Mouse (Mus musculus): ENCODE data around the gene Dars2. TPM values are rescaled to one million over a fixed set of nuclear protein-coding genes. Genes with fewer than 3 reads are reported as not detected.

The Dars2 gene
- 25.0 and 26.2 TPM in 2 replicates for polyA plus RNA-seq (2012; rRNA removed)

DNA sequence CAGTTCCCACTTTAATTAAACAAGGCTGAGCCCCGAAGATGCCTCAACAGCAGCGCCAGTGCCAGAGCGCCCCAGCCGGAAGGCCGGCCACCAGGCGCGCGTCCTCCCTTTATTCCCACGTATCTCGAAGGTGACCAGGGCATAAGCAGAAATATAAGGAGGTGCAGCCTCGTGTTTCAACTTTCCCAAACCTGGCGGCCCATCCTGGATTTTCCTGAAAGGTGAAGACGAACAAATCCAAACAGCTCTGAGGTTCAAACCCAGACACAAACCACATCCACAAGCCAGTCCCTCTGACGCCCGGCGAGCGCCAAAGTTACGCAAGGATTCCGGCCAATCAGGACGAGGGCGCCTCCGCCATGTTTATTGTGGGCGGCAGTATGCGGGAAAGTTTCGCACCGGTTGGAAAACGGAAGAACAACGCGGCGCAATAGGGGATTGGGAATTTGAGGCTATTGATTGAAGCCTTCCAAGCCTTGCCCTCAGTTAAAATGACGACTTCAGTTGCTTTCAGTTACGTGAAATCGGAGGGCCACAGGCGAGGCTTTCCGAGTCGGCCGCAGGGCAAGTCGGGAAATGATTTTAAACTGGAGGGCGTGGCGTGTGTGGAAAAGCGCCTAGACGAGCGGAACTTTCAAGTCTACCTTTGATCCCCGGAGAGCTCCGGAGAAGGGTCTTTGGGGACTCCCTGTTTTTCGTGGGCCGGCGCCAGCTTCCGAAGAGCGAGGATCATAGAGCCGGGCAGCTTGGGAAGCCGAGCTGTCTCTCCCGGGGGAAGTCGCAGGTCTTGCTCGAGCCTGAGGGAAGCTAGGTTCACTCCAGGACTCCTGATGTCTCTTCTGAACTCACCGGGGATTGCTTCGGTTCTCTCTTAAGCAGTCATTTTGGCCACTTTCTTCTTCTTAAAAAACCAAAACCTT, at the start of gene Dars2, which contains the start of gene Cenpl:
Gene Dars2, minus strand, starts transcription at position 307 of the 920 bp plus-strand sequence.
Gene Cenpl, plus strand, starts transcription at position 362 of the 920 bp plus-strand sequence.
- H3K4me1 ChIP-seq (ENCODE audit: control insufficient read depth, insufficient read depth, low read length), result peaks cover 1% of the 10 kb centered on the region; the same call in 1 of the 2 replicates
- peak within 1 kb of the TSS; percentile 25; the same call in 1 of the 2 replicates for H3K27ac ChIP-seq (ENCODE audit: insufficient read depth, low read length)
- TF ChIP-seq POLR2A (IDR thresholded peaks at IDR 0.05; ENCODE audit: extremely low read depth, insufficient read depth, low read length) (peak; percentile 80; the same call in 1 of the 2 replicates), CTCF (IDR thresholded peaks at IDR 0.05; ENCODE audit: extremely low read depth, insufficient read depth, low read length) (no peak)

DNA sequence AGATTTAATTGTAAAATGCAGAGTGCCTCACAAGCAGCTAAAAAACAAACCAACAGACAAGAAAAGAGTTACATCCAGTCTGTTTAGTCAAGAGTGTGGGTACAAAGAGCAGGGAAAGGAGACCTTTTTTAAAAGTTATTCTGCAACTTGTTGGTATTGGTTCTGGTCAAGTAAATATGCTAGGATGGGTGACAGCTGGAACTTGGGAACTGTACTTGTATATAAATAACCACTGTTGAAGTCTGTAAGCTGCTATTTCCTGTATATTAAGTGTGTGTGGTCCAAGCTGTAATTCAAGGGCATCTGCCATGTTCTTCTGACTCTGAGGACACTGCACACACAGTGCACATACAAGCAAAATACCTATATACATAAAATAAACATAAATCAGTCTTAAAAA, 44.1 kb upstream of the Dars2 start:
- TF ChIP-seq CTCF (IDR thresholded peaks at IDR 0.05; ENCODE audit: extremely low read depth, insufficient read depth, low read length) (no peak), POLR2A (IDR thresholded peaks at IDR 0.05; ENCODE audit: extremely low read depth, insufficient read depth, low read length) (no peak)
- Histone ChIP-seq H3K4me3 (ENCODE audit: insufficient read depth, low read length) (no peak overlapping the region), H3K4me1 (ENCODE audit: control insufficient read depth, insufficient read depth, low read length) (no peaks in the 10 kb centered on the region; the same call in 1 of the 2 replicates), H3K27ac (ENCODE audit: insufficient read depth, low read length) (no peak overlapping the region)

More for the DNA sequence above, at the start of gene Dars2, which contains the start of gene Cenpl:
- peak within 1 kb of the TSS; percentile 60 for H3K4me3 ChIP-seq (ENCODE audit: insufficient read depth, low read length)

DNA sequence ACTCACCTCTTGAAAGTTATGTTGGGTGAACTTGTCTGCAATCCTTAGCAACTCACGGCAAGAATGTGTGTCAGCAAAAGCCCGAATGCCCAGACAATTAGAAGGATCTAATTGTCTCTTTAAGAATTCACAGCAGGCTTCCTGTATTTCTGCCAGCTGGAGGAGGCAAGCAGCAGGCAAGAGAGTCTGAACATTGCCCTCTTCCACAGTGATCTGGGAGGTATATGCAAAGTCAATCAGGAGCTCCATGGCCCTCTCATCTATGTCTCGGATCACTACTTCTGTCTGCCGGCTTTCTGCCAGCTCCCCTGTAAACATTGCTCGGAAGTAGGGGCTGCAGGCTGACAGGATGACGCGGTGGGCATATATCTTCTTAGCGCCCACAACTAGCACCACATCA, 38.8 kb upstream of the Dars2 start:
- Histone ChIP-seq H3K27ac (ENCODE audit: insufficient read depth, low read length) (no peak overlapping the region), H3K4me3 (ENCODE audit: insufficient read depth, low read length) (no peak overlapping the region), H3K4me1 (ENCODE audit: control insufficient read depth, insufficient read depth, low read length) (no peaks in the 10 kb centered on the region; the same call in 1 of the 2 replicates)
- TF ChIP-seq CTCF (IDR thresholded peaks at IDR 0.05; ENCODE audit: extremely low read depth, insufficient read depth, low read length) (no peak), POLR2A (IDR thresholded peaks at IDR 0.05; ENCODE audit: extremely low read depth, insufficient read depth, low read length) (no peak)

DNA sequence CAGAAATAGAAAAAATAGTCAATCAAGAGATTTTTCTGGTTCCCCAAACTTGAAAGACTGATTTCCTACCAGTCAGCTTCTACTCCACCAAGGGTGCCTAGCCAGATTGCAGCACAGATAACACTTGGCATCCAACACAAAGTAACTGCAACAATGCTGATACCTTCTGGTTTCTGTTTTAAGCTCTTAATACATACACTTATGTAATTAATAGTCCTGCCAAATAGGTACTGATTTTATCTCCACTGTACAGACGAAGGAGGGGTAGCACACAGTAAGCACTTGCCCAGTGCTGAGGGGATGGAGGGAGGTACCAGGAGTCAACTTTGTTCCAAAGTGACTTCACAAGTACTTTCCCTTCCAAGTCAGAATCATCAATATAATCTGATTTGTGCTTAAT, 33.4 kb upstream of the Dars2 start:
- H3K4me3 ChIP-seq (ENCODE audit: insufficient read depth, low read length), result no peak overlapping the region
- no peaks in the 10 kb centered on the region for H3K4me1 ChIP-seq (ENCODE audit: control insufficient read depth, insufficient read depth, low read length)
- TF ChIP-seq POLR2A (IDR thresholded peaks at IDR 0.05; ENCODE audit: extremely low read depth, insufficient read depth, low read length), result no peak
- no peak for TF ChIP-seq CTCF (IDR thresholded peaks at IDR 0.05; ENCODE audit: extremely low read depth, insufficient read depth, low read length)
- H3K27ac ChIP-seq (ENCODE audit: insufficient read depth, low read length), result no peak overlapping the region

DNA sequence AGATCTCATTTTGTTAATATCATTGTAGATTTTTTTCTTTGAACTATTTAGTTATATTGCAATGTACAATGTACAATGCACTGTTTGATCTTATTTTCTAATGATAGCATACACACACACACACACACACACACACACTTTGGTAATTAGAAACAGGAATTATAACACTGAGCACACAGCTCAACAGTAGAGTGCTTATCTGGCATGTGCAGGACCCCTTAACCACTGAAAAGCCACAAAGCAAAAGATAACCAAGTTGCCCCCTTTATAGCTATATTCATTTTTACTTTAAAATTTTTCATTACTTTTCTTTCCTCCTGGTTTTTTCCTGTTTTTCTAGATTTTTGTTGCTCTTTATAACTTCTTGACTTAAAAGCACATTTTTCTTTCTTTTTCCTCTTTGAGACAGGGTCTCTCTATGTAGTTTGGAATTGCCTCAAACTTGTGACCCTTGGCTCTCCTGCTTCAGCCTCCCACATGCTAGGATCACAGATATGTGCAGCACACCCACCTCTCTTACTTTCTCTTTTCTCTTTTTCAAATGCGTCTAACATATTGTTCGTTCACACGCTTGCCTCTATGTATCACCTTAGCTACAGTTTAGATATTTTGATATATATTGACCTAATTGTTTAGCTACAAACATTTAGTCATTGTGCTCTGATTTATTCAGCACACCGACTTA, 29.4 kb upstream of the Dars2 start:
- TF ChIP-seq CTCF (IDR thresholded peaks at IDR 0.05; ENCODE audit: extremely low read depth, insufficient read depth, low read length) (no peak), POLR2A (IDR thresholded peaks at IDR 0.05; ENCODE audit: extremely low read depth, insufficient read depth, low read length) (no peak)
- no peak overlapping the region for H3K4me3 ChIP-seq (ENCODE audit: insufficient read depth, low read length)
- no peak overlapping the region for H3K27ac ChIP-seq (ENCODE audit: insufficient read depth, low read length)
- no peaks in the 10 kb centered on the region for H3K4me1 ChIP-seq (ENCODE audit: control insufficient read depth, insufficient read depth, low read length)

DNA sequence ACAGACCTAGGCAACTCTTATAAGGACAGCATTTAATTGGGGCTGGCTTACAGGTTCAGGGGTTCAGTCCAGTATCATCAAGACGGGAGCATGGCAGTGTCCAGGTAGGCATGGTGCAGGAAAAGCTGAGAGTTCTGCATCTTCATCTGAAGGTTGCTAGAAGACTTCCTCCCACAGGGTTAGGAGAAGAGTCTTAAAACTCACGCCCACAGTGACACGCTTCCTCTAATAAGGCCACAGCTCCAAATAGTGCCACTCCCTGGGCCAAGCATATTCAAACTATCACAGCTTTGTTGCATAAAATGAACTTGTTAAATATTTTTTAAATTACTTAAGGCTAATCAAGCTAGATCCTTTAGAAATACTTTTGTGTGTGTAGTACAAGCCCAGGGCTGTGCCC, 6.8 kb upstream of the Dars2 start:
- TF ChIP-seq CTCF (IDR thresholded peaks at IDR 0.05; ENCODE audit: extremely low read depth, insufficient read depth, low read length) (no peak), POLR2A (IDR thresholded peaks at IDR 0.05; ENCODE audit: extremely low read depth, insufficient read depth, low read length) (no peak)
- no peak overlapping the region for H3K27ac ChIP-seq (ENCODE audit: insufficient read depth, low read length)
- H3K4me3 ChIP-seq (ENCODE audit: insufficient read depth, low read length), result no peak overlapping the region
- no peaks in the 10 kb centered on the region for H3K4me1 ChIP-seq (ENCODE audit: control insufficient read depth, insufficient read depth, low read length)

DNA sequence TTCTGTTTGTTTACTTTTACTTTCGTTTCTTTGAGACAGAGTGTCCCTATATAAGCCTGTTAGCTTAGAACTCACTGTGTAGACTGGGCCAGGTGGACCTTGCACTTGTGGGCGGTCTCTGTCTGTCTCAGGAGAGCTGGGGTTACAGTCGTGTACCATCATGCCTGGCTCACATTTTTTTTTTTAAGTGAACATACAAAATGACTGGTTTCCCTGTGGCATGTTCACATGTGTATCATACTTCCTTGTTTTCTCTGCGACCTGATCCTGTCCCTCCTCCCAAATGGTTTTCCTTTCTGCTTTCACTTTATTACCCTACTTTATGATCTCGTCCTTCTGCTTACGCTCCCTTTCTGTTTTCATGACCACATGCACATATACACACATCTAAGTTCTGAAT, 5.8 kb upstream of the Dars2 start:
- H3K4me3 ChIP-seq (ENCODE audit: insufficient read depth, low read length), result no peak overlapping the region
- TF ChIP-seq POLR2A (IDR thresholded peaks at IDR 0.05; ENCODE audit: extremely low read depth, insufficient read depth, low read length), result no peak
- H3K4me1 ChIP-seq (ENCODE audit: control insufficient read depth, insufficient read depth, low read length), result peaks cover under 1% of the 10 kb centered on the region; the same call in 1 of the 2 replicates
- H3K27ac ChIP-seq (ENCODE audit: insufficient read depth, low read length), result no peak overlapping the region

DNA sequence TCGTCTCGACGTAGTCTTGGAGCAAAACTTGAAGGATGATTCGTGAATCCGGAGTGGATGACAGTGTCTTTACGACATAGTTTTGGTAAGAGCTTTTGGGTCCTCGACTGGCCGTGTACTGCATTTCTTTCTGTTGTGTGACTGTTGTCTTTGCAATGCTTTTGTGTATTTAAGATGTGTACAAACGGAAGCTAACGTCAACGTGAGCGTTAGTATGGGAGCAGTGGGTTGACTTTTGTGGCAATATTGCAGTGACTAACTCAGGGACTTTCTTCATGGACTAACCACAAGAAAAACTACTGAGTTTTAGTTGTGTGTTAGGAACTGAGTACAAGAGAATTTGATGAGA, 788 bp upstream of the Dars2 start:
- TF ChIP-seq POLR2A (IDR thresholded peaks at IDR 0.05; ENCODE audit: extremely low read depth, insufficient read depth, low read length) (no peak), CTCF (IDR thresholded peaks at IDR 0.05; ENCODE audit: extremely low read depth, insufficient read depth, low read length) (no peak)
- Histone ChIP-seq H3K4me1 (ENCODE audit: control insufficient read depth, insufficient read depth, low read length) (peaks cover 1% of the 10 kb centered on the region; the same call in 1 of the 2 replicates), H3K4me3 (ENCODE audit: insufficient read depth, low read length) (peak overlapping the region; percentile 60), H3K27ac (ENCODE audit: insufficient read depth, low read length) (no peak overlapping the region)

DNA sequence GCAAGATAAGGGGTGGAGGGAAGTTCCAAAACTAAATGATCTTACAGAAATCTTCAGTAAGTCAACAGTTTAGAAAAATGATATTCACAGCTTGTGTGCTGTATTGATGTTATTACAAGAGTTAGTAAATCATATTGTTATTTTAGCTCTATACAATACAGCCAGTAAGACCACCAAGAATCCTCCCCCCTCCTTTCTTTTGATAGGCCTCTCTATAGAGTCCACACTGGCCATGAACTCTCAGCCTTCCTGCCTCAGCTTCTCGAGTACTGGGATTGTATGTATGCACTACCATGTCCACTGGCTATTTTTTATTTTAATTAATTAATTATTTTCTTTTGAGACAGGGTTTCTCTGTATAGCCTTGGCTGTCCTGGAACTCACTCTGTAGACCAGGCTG, 7.1 kb downstream of the Dars2 start:
- no peak overlapping the region for H3K27ac ChIP-seq (ENCODE audit: insufficient read depth, low read length)
- H3K4me1 ChIP-seq (ENCODE audit: control insufficient read depth, insufficient read depth, low read length), result no peaks in the 10 kb centered on the region
- no peak overlapping the region for H3K4me3 ChIP-seq (ENCODE audit: insufficient read depth, low read length)
- no peak for TF ChIP-seq CTCF (IDR thresholded peaks at IDR 0.05; ENCODE audit: extremely low read depth, insufficient read depth, low read length)
- no peak for TF ChIP-seq POLR2A (IDR thresholded peaks at IDR 0.05; ENCODE audit: extremely low read depth, insufficient read depth, low read length)
